Mouse (Mus musculus): ENCODE data around the gene Camkv. TPM values are rescaled to one million over a fixed set of nuclear protein-coding genes. Genes with fewer than 3 reads are reported as not detected.

Gene Camkv
- polyA plus RNA-seq, 1 experiment = 0.06 TPM

DNA sequence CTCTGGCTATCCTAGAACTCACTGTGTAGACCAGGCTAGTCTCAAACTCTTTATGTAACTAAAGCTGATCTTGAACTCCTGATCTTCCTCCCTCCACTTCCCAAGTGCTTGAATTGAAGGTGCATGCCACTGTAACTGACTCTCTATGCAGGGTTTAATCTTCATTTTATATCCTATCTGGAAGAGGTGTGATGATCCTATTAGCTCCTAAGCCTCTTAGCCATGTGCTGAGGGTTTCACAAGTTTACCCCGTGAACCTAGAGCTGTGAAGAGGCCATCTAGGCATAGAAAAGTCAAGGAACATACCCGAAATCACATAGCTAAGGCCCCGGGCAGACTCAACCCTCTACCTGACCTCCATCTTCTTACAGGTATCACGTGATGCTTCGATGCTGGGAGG lies 16.0 kb upstream of the Camkv start:
- Histone ChIP-seq H3K4me3 (no peak overlapping the region), H3K79me2 (ENCODE audit: control insufficient read depth, insufficient read depth) (no peaks in the 10 kb centered on the region), H3ac (ENCODE audit: control insufficient read depth, insufficient read length) (no peak overlapping the region), H3K4me2 (ENCODE audit: low read depth) (no peak overlapping the region), H3K36me3 (ENCODE audit: control insufficient read depth, insufficient read depth) (no peaks in the 10 kb centered on the region), H3K27me3 (ENCODE audit: control insufficient read depth, insufficient read depth, insufficient read length) (peaks cover 26% of the 10 kb centered on the region)
- TF ChIP-seq POLR2A (IDR thresholded peaks at IDR 0.05; ENCODE audit: insufficient read length, low read depth) = no peak
- TF ChIP-seq TCF12 (IDR thresholded peaks at IDR 0.05; ENCODE audit: insufficient read depth, poor library complexity, severe bottlenecking) = no peak
- TF ChIP-seq POLR2AphosphoS2 (IDR thresholded peaks at IDR 0.05; ENCODE audit: insufficient read length, low read depth) = no peak
- TF ChIP-seq SRF (IDR thresholded peaks at IDR 0.05; ENCODE audit: control insufficient read depth, insufficient read length, low read depth) = no peak
- no peak for TF ChIP-seq MAX (IDR thresholded peaks at IDR 0.05; ENCODE audit: low read depth)
- no peak for TF ChIP-seq MYOG (IDR thresholded peaks at IDR 0.05; ENCODE audit: control insufficient read depth in 1 of 3, insufficient read depth in 1 of 3, insufficient read length in 2 of 3, low read depth in 2 of 3)
- no peak for TF ChIP-seq E2F4 (IDR thresholded peaks at IDR 0.05; ENCODE audit: insufficient read depth)
- TF ChIP-seq CEBPB (IDR thresholded peaks at IDR 0.05; ENCODE audit: insufficient read depth, poor library complexity, severe bottlenecking) = no peak
- TF ChIP-seq TCF3 (IDR thresholded peaks at IDR 0.05; ENCODE audit: insufficient read length, low read depth) = no peak
- no peak for TF ChIP-seq MYOD1 (IDR thresholded peaks at IDR 0.05; ENCODE audit: control insufficient read depth in 1 of 3, insufficient read length in 2 of 3, low read depth in 2 of 3)
- no peak for TF ChIP-seq REST (IDR thresholded peaks at IDR 0.05; ENCODE audit: insufficient read depth, insufficient read length)
- no peak for TF ChIP-seq USF1 (IDR thresholded peaks at IDR 0.05; ENCODE audit: low read depth)

DNA sequence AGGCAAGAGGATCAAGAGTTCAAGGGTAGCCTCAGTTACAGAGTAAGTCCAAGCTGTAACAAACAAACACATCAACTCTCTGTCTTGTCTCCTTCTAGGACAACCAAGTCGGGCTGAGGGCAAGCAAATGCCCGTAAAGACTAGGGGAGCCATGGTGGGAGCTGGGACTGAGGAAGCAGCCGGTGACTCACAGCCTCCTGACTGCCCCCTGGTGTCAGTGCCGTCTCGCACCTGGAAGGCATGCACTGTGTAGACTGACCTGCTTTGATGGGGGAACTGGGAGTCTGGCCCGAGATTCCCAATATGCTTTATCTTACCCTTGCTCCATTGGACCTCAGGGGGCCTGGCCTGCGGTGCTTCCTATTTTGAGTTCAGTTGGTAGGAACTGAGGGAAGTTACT lies 12.5 kb upstream of the Camkv start:
- H3K4me3 ChIP-seq = no peak overlapping the region
- TF ChIP-seq MYOD1 (IDR thresholded peaks at IDR 0.05; ENCODE audit: control insufficient read depth in 1 of 3, insufficient read length in 2 of 3, low read depth in 2 of 3) (no peak), REST (IDR thresholded peaks at IDR 0.05; ENCODE audit: insufficient read depth, insufficient read length) (no peak), TCF3 (IDR thresholded peaks at IDR 0.05; ENCODE audit: insufficient read length, low read depth) (no peak), E2F4 (IDR thresholded peaks at IDR 0.05; ENCODE audit: insufficient read depth) (no peak), TCF12 (IDR thresholded peaks at IDR 0.05; ENCODE audit: insufficient read depth, poor library complexity, severe bottlenecking) (no peak), SRF (IDR thresholded peaks at IDR 0.05; ENCODE audit: control insufficient read depth, insufficient read length, low read depth) (no peak), MAX (IDR thresholded peaks at IDR 0.05; ENCODE audit: low read depth) (no peak), POLR2A (IDR thresholded peaks at IDR 0.05; ENCODE audit: insufficient read length, low read depth) (no peak), CEBPB (IDR thresholded peaks at IDR 0.05; ENCODE audit: insufficient read depth, poor library complexity, severe bottlenecking) (no peak), POLR2AphosphoS2 (IDR thresholded peaks at IDR 0.05; ENCODE audit: insufficient read length, low read depth) (no peak), USF1 (IDR thresholded peaks at IDR 0.05; ENCODE audit: low read depth) (no peak), MYOG (IDR thresholded peaks at IDR 0.05; ENCODE audit: control insufficient read depth in 1 of 3, insufficient read depth in 1 of 3, insufficient read length in 2 of 3, low read depth in 2 of 3) (no peak)
- H3K27me3 ChIP-seq (ENCODE audit: control insufficient read depth, insufficient read depth, insufficient read length) = no peaks in the 10 kb centered on the region
- H3ac ChIP-seq (ENCODE audit: control insufficient read depth, insufficient read length) = no peak overlapping the region
- H3K79me2 ChIP-seq (ENCODE audit: control insufficient read depth, insufficient read depth) = no peaks in the 10 kb centered on the region
- H3K36me3 ChIP-seq (ENCODE audit: control insufficient read depth, insufficient read depth) = no peaks in the 10 kb centered on the region
- H3K4me2 ChIP-seq (ENCODE audit: low read depth) = no peak overlapping the region

DNA sequence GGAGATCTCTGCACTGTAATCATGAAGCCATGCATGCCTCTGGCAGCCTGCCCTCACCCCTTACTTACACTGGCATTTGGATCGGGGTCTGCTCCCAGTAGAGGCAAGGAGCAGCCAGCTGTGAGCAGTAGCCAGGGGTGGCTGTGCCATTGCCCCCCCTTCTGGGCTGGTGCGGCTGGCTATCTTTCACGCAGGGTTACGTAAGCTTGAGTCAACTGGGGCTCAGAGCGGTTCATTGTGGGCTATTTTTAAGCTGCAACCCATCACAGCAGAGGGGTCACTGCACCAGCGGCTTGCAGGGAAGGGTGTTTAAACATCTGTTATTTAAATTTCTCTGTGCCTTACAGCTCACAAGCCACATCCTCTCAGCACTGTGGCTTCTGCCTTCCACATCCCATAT lies 11.5 kb upstream of the Camkv start:
- no peak overlapping the region for H3K4me3 ChIP-seq
- peak overlapping the region; percentile 3 for H3K4me2 ChIP-seq (ENCODE audit: low read depth)
- TF ChIP-seq E2F4 (IDR thresholded peaks at IDR 0.05; ENCODE audit: insufficient read depth) (no peak), MYOG (IDR thresholded peaks at IDR 0.05; ENCODE audit: control insufficient read depth in 1 of 3, insufficient read depth in 1 of 3, insufficient read length in 2 of 3, low read depth in 2 of 3) (peak in 1 of 3 experiments; percentile 14), MYOD1 (IDR thresholded peaks at IDR 0.05; ENCODE audit: control insufficient read depth in 1 of 3, insufficient read length in 2 of 3, low read depth in 2 of 3) (peak in 1 of 3 experiments; percentile 39)
- H3ac ChIP-seq (ENCODE audit: control insufficient read depth, insufficient read length) = no peak overlapping the region
- H3K27me3 ChIP-seq (ENCODE audit: control insufficient read depth, insufficient read depth, insufficient read length) = no peaks in the 10 kb centered on the region
- no peaks in the 10 kb centered on the region for H3K79me2 ChIP-seq (ENCODE audit: control insufficient read depth, insufficient read depth)
- H3K36me3 ChIP-seq (ENCODE audit: control insufficient read depth, insufficient read depth) = no peaks in the 10 kb centered on the region

DNA sequence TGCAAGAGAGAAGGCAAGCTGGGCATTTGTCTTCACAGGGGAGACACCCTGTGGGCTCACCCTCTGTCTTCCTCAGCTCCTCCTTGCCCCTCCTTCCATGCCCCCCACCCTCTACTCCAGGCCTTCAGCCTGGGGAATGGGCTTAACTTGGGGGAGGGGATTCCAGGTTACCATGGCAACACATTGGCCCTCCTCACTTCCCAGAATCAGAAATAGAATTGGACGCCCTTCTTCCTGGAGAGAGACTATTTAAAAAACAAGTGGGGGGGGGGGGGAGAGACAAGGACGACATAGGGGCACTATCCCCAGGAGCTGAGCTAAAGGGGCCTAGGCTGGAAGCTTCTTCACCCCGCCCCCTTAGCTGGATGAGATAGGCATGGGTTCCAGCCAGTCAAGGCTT lies 10.2 kb upstream of the Camkv start:
- Histone ChIP-seq H3K27me3 (ENCODE audit: control insufficient read depth, insufficient read depth, insufficient read length) (peaks cover 4% of the 10 kb centered on the region), H3K4me3 (no peak overlapping the region), H3K36me3 (ENCODE audit: control insufficient read depth, insufficient read depth) (no peaks in the 10 kb centered on the region), H3K4me2 (ENCODE audit: low read depth) (no peak overlapping the region), H3K79me2 (ENCODE audit: control insufficient read depth, insufficient read depth) (no peaks in the 10 kb centered on the region), H3ac (ENCODE audit: control insufficient read depth, insufficient read length) (no peak overlapping the region)
- TF ChIP-seq SRF (IDR thresholded peaks at IDR 0.05; ENCODE audit: control insufficient read depth, insufficient read length, low read depth) = no peak
- TF ChIP-seq REST (IDR thresholded peaks at IDR 0.05; ENCODE audit: insufficient read depth, insufficient read length) = no peak
- TF ChIP-seq POLR2A (IDR thresholded peaks at IDR 0.05; ENCODE audit: insufficient read length, low read depth) = no peak
- no peak for TF ChIP-seq E2F4 (IDR thresholded peaks at IDR 0.05; ENCODE audit: insufficient read depth)
- no peak for TF ChIP-seq TCF3 (IDR thresholded peaks at IDR 0.05; ENCODE audit: insufficient read length, low read depth)
- TF ChIP-seq MYOG (IDR thresholded peaks at IDR 0.05; ENCODE audit: control insufficient read depth in 1 of 3, insufficient read depth in 1 of 3, insufficient read length in 2 of 3, low read depth in 2 of 3) = no peak
- TF ChIP-seq MYOD1 (IDR thresholded peaks at IDR 0.05; ENCODE audit: control insufficient read depth in 1 of 3, insufficient read length in 2 of 3, low read depth in 2 of 3) = no peak
- TF ChIP-seq POLR2AphosphoS2 (IDR thresholded peaks at IDR 0.05; ENCODE audit: insufficient read length, low read depth) = no peak
- TF ChIP-seq CEBPB (IDR thresholded peaks at IDR 0.05; ENCODE audit: insufficient read depth, poor library complexity, severe bottlenecking) = no peak
- no peak for TF ChIP-seq TCF12 (IDR thresholded peaks at IDR 0.05; ENCODE audit: insufficient read depth, poor library complexity, severe bottlenecking)
- TF ChIP-seq USF1 (IDR thresholded peaks at IDR 0.05; ENCODE audit: low read depth) = no peak
- TF ChIP-seq MAX (IDR thresholded peaks at IDR 0.05; ENCODE audit: low read depth) = no peak

DNA sequence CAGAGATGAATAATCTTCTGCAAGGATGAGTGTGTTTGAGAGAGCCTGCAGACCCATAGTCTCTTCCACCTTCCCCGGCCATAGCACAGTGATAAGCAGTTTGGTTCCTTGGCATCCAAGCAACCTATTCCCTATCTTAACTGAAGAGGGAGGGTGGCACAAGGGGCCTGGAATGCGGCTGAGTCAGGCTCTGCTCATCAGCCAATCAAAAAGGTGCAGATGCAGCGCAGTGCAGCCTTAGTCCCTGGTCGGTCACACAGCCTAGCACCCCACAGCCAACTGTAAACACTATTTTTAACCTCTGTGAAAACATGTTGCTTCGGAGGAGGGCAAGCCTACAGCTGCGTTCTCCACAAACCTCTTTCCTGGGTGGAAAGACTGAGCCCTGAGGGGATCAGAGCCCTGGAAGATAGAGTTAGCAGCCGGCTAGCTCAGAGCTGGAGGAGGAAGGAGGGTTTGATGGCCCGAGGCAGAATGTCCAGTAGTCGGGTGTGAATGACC lies 8.5 kb upstream of the Camkv start:
- Histone ChIP-seq H3K79me2 (ENCODE audit: control insufficient read depth, insufficient read depth) (no peaks in the 10 kb centered on the region), H3K27me3 (ENCODE audit: control insufficient read depth, insufficient read depth, insufficient read length) (peaks cover 4% of the 10 kb centered on the region), H3ac (ENCODE audit: control insufficient read depth, insufficient read length) (no peak overlapping the region), H3K4me2 (ENCODE audit: low read depth) (peak overlapping the region; percentile 42), H3K36me3 (ENCODE audit: control insufficient read depth, insufficient read depth) (no peaks in the 10 kb centered on the region), H3K4me3 (no peak overlapping the region)
- TF ChIP-seq USF1 (IDR thresholded peaks at IDR 0.05; ENCODE audit: low read depth) (no peak), REST (IDR thresholded peaks at IDR 0.05; ENCODE audit: insufficient read depth, insufficient read length) (no peak), POLR2AphosphoS2 (IDR thresholded peaks at IDR 0.05; ENCODE audit: insufficient read length, low read depth) (no peak), MYOD1 (IDR thresholded peaks at IDR 0.05; ENCODE audit: control insufficient read depth in 1 of 3, insufficient read length in 2 of 3, low read depth in 2 of 3) (no peak), TCF3 (IDR thresholded peaks at IDR 0.05; ENCODE audit: insufficient read length, low read depth) (no peak), CEBPB (IDR thresholded peaks at IDR 0.05; ENCODE audit: insufficient read depth, poor library complexity, severe bottlenecking) (no peak), MYOG (IDR thresholded peaks at IDR 0.05; ENCODE audit: control insufficient read depth in 1 of 3, insufficient read depth in 1 of 3, insufficient read length in 2 of 3, low read depth in 2 of 3) (no peak), MAX (IDR thresholded peaks at IDR 0.05; ENCODE audit: low read depth) (no peak)

Measured in myocyte (in vitro differentiated cells).